Mouse (Mus musculus) left cerebral cortex, postnatal 4 days (tissue): ENCODE results near the gene Gm10153. TPM values are rescaled to one million over a fixed set of nuclear protein-coding genes. Genes with fewer than 3 reads are reported as not detected.
"Not testable (repeated sequence)": the region's sequence is repeated elsewhere in the genome, so short reads cannot be mapped to it uniquely, and the experiment has no call there.

Experiments
- DNase-seq: peaks from one replicate; pipeline ENCODE4 v3.0.0-alpha.2; 2022
- intact Hi-C: fragments of 180-260 bp; cut with DNase I; formaldehyde crosslinking; loops from one replicate; pipeline ENCODE4 v1.15.1; 2025
- total RNA-seq, 2 experiments: library from RNA; stranded (reverse); gene quantifications; 2 replicates each; pipeline ENCODE4 v1.2.3; 2021

Gm10153 gene
- total RNA-seq, 2 experiments from 2014 or later, result not detected

- DNase-seq, result no peak
- intact Hi-C loops, result loop anchor here (10.0 kb wide), 1 partner anchor 99 kb away; the partner anchor contains the start of gene Gm40460
Observed at GRCm38 (mm10) chr7:142145413-142145940, 44.7 kb downstream of the Gm10153 start.

GRCm38 (mm10) chr7:142144507-142144906, 45.7 kb downstream of the Gm10153 start, which contains the start of gene Gm45337:
Gene Gm45337 (minus strand): TSS chr7:142144607.
- no peak for DNase-seq
- intact Hi-C loops, result loop anchor here (10.0 kb wide), 1 partner anchor 100 kb away; the partner anchor contains the start of gene Gm40460

- intact Hi-C loops, result loop anchor here (10.0 kb wide), 1 partner anchor 101 kb away; the partner anchor contains the start of gene Gm40460
- DNase-seq, result not testable (repeated sequence)
Observed at GRCm38 (mm10) chr7:142143506-142144010, 46.6 kb downstream of the Gm10153 start.

GRCm38 (mm10) chr7:142140696-142141095, 49.5 kb downstream of the Gm10153 start:
- intact Hi-C loops, result loop anchor here (10.0 kb wide), 1 partner anchor 104 kb away; the partner anchor contains the start of gene Gm40460
- no peak for DNase-seq

Other genes starting within 250 kb of the Gm10153 start
- gene Brsk2, start 240.6 kb downstream of the Gm10153 start, total RNA-seq, result 100 to 1,000 TPM; 167 TPM
- 10 to 100 TPM; 21.1 to 21.2 TPM for gene Mob2, start 129.3 kb downstream of the Gm10153 start, total RNA-seq
- 100 to 1,000 TPM; 142 to 154 TPM for gene Dusp8, start 94.5 kb downstream of the Gm10153 start, total RNA-seq
- not detected for gene Gm45618, start 69.7 kb downstream of the Gm10153 start, total RNA-seq
- gene Gm39115, start 54.4 kb downstream of the Gm10153 start, total RNA-seq, result not detected
- not detected for gene Gm45337, start 45.8 kb downstream of the Gm10153 start, total RNA-seq
- not detected for gene Gm29735, start 33.3 kb downstream of the Gm10153 start, total RNA-seq
- not detected for gene Gm4553, start 24.6 kb downstream of the Gm10153 start, total RNA-seq
- not detected for gene Krtap5-2, start 14.4 kb downstream of the Gm10153 start, total RNA-seq
- gene Krtap5-3, start 11.0 kb upstream of the Gm10153 start, total RNA-seq, result not detected
- not detected for gene Gm7579, start 21.5 kb upstream of the Gm10153 start, total RNA-seq
- not detected for gene Krtap5-5, start 39.6 kb upstream of the Gm10153 start, total RNA-seq
- gene Gm40460, start 50.7 kb upstream of the Gm10153 start, total RNA-seq, result not detected
- not detected for gene Gm2431, start 68.0 kb upstream of the Gm10153 start, total RNA-seq
- gene Gm4559, start 84.0 kb upstream of the Gm10153 start, total RNA-seq, result not detected
- gene Krtap5-1, start 106.7 kb upstream of the Gm10153 start, total RNA-seq, result not detected
- not detected for gene Krtap5-4, start 113.2 kb upstream of the Gm10153 start, total RNA-seq
- 1 to 10 TPM; 6.3 to 9.4 TPM for gene Ifitm10, start 183.4 kb upstream of the Gm10153 start, total RNA-seq
- gene Gm49369, start 192.3 kb upstream of the Gm10153 start, total RNA-seq, result 1 to 10 TPM in 1 of 2 experiments, not detected in 1; 5.0 TPM
- gene Ctsd, start 197.6 kb upstream of the Gm10153 start, total RNA-seq, result 100 to 1,000 TPM; 133 to 157 TPM
- gene Syt8, start 244.5 kb upstream of the Gm10153 start, total RNA-seq, result not detected